Mouse (Mus musculus) lung, postnatal 10 days (tissue): ENCODE measurements at regions not wholly inside any gene's neighbourhood (a gene's known extent, or its start where the extent isn't known, plus 50 kb on each side); places are given as distances from the start of the nearest gene placed in this dataset.

Experiments
- DNase-seq: peaks from one replicate; pipeline ENCODE4 v3.0.0; 2021

DNA sequence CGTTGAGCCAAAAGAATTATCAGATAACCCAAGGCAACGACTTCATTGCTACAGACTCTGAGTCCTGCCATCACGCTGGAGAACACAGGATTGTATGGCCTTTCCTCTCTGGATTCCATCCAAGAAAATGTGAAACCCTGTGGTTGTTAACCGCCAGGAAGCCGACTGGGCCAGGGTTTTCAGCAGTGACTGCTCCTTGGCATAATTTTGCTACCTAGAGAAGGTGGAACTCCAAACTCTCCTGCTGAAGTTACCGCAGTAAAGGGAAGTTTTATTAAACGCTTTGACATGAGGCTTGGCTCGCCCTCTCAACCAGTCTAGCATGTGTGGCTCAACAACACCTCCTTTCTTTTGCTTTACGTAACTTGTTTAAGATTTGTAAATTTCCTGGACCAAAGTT lies 116.9 kb downstream of the Wif1 start:
- DNase-seq = peak; percentile 26

DNA sequence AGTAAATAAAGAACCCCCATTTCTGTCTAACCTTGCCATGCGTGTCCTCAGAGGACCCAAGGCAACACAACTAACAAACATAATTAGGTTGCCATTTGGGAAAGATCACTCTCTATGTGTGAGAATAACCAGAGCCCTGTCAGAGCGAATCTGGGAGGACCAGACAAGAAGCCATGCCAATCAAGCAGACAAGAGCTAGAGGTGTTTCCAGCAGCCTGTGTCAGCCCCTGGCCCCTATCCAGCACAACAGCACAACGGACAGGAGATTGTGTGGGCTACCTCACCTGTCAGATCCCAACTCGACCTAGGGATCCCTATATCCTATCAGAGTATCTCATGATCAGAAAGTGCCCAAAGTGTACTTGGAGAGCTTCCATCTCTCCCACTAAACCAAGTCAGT lies 119.9 kb downstream of the Wif1 start:
- DNase-seq = no peak

DNA sequence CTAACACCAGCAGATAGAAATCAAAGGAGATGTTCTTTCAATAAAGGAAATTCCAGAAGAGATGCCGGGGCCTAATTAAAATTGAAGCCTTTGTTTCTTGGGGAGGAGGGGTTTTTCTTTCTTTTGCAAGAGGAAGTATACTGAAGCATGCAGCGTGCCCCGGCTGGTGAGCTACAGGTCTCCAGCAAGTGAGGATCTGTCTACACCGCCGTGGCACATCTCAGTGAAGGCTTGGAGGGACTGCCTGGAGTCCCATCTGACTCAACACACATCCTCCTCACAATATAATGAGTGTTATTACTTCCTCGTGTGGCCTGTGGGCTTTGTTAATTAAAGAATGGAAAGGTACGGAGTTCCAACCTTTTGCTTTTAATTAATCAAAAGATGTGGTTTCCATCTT lies 126.7 kb downstream of the Wif1 start:
- DNase-seq = no peak

DNA sequence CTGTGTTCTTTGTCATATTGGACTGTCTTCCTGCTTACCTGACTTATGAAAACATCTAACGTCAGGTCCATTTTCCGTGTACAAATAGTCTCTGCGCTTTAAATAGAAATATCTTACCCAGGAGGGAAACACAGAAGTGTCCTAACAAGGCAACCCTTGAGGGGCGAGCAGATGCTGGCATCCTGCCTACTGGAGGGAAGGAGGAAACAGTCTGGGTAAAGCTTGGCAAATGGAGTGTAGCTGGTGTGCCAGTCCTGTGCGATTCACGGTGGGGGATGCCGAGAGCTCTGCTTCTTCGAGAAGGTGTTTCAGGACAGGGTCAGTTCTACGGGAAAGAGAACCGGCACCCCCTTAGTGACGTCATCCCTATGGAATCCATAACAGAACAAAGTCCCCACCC lies 127.4 kb downstream of the Wif1 start:
- peak; percentile 71 for DNase-seq

DNA sequence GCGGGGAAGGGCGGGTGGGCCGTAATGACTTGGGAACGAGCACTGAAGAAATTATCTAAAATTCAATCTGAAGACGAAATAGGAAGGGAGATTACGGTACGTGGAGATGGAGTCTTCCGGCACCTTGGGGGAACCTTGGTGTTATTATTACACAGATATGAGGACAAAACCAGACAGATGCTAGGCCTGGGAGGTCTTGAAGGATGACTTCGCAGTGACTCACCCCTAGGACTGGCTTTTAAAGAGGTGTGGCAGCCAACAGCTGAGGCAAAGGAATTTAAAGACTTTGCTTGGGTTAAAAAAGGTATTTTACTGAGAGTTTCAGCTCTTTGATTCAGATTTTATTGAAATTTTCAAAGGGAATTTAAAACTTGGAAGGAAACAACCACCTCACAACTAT lies 140.3 kb downstream of the Wif1 start:
- no peak for DNase-seq

DNA sequence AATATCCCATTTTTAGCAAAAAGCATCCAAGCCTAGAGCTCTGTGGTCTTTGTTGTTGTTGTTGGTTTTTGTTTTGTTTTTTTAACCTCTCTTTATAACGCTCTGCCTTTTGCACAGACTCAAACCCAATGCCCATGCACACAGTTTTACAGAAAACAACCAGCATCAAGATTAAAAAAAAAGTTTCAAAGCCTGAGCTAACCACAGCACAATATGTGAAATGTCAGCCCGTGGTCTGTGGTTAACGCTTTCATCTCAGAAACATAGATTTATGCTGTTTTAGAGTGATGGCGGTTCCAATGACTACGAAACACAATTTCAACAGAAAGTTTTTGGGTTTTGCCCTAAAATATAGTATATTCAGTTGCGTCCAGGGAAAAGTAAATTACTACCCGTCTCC lies 155.4 kb downstream of the Wif1 start:
- no peak for DNase-seq

DNA sequence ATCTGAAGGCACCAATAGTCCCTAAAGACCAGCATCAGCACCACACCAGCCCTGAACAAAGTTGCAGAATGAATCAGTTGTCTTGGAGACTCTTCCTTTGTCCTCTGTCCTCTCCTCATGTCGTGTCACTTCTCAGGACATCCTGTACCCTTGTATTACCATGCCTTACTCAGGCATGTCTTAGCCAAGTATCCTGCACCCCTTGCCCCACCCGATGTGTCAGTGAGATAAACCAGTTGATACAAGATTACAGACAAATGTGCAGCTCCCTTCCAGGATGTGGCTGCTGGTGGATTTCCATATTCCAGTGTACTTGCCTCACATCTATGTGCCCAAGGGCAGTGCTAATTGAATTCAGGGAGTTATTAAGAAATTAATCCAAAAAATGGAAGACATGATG lies 151.8 kb downstream of the Tbc1d30 start:
- DNase-seq = peak; percentile 33

DNA sequence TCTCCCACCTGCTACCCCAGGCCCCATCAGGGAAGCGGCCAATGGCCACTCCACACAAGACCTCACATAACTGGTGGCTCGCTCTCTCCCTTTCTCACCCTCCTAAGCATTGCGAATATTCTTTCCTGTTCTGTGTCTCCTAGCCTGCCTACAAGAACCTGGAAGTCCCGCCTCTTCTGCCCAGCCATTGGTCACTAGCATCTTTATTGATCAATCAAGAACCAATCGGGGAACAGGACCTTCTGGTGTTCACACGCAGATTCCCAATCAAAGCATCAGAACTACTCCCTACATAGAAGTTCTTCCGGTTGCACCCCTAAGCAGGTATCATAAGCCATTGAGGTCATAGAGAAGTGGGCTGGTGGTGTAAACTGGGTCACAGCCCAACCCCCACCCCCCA lies 148.5 kb downstream of the Tbc1d30 start:
- no peak for DNase-seq

DNA sequence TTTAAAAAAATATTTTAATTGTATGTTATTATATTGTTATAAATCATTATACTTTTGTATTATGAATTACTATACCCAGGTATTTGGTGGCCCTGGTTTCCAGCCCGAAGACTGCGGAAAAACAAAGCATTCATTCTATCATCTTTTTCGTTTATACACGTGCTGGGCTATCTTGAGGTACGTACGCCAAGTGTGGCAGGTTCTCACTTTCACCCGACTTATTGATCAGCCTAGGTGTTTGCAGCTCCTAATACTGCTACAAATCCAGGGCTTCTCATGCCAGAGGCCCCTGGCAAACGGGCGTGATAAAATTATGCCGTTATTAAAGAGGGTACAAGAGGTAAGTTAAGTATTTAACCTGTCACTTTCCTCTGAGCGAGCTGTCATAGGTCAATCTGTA lies 145.5 kb downstream of the Tbc1d30 start:
- DNase-seq = no peak

DNA sequence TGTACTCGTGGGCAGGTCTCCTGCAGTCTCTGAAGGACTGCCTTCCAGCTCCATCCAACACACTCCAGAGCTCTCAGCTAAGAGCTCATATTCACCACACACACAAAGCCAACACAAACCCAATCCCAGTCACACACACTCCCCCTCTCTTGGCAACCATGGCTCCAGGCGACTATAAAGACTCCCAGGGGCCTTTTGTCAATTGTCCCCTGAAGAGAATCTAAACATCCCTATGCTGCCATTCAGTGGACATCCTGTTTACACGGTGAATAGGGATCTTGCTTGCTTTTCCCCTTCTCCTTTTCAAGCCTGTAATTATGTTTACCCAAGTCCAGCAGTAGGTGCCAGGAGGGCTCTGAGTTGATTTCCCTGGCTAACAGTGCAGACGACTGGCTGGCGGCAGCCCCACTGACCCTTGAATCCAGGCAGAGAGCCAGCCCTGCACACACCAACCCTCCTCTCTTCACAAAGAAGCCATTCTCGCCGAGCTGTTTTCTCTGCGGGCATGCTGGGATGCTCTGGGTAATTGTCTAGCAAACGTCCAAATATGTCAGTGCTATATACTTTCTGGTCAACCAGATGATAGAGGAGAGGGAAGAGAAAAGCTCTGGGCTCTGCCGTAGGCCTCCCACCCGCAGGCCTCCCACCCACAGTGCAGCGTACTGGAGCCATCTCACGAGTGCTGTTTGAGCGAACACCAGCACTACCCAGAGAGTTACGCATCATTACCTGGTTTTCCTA lies 144.9 kb downstream of the Tbc1d30 start:
- DNase-seq = peak; percentile 93

DNA sequence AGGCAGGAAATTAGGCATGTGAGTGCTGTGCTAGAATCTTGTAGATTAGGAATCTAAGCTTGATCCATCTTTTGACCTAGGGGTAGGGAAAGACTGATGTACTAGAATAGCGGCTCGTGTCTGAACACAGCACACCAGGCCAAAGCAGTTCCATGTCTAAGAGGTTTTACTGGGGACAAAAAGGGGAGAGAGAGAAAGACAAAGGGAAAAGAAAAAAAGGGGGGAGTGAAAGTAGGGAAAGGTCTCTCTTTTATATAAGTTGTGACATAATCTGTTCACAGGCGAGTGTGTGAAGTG lies 144.4 kb downstream of the Tbc1d30 start:
- no peak for DNase-seq
